Mouse (Mus musculus) C2C12 (cell line): ENCODE results near the gene Eef1akmt2. TPM values are rescaled to one million over a fixed set of nuclear protein-coding genes. Genes with fewer than 3 reads are reported as not detected.

Experiments
- H3K27me3 ChIP-seq: one replicate; pipeline ENCODE4 v1.6.1; 2011; ENCODE audit not compliant: control insufficient read depth, insufficient read depth, insufficient read length
- H3K36me3 ChIP-seq: one replicate; pipeline ENCODE4 v1.6.1; 2011; ENCODE audit not compliant: control insufficient read depth, insufficient read depth
- H3K4me3 ChIP-seq: one replicate; pipeline ENCODE4 v1.5.1; 2011; ENCODE audit warnings: mild to moderate bottlenecking, control low read depth; ENCODE audit not compliant: poor library complexity, insufficient read depth, severe bottlenecking
- H3K79me2 ChIP-seq: one replicate; pipeline ENCODE4 v1.6.1; 2011; ENCODE audit not compliant: control insufficient read depth, insufficient read depth
- H3K79me3 ChIP-seq: one replicate; pipeline ENCODE4 v1.6.1; 2011; ENCODE audit warnings: low read depth, control low read depth
- H3ac ChIP-seq: one replicate; pipeline ENCODE3; 2011; ENCODE audit warnings: low read depth; ENCODE audit not compliant: control insufficient read depth, insufficient read length
- CEBPB ChIP-seq: IDR thresholded peaks from one replicate; pipeline ENCODE4 v1.6.1; 2011; ENCODE audit warnings: low read depth, mild to moderate bottlenecking, control low read depth, moderate library complexity
- CTCF ChIP-seq: IDR thresholded peaks from one replicate; pipeline ENCODE4 v1.5.1; 2011; ENCODE audit not compliant: control insufficient read depth, insufficient read depth, insufficient read length
- FOSL1 ChIP-seq: IDR thresholded peaks from one replicate; pipeline ENCODE4 v1.8.0; 2011; ENCODE audit warnings: mild to moderate bottlenecking, low read length; ENCODE audit not compliant: poor library complexity, insufficient read depth, severe bottlenecking
- MAX ChIP-seq: IDR thresholded peaks from one replicate; pipeline ENCODE4 v1.6.1; 2011; ENCODE audit warnings: mild to moderate bottlenecking, control low read depth
- MYOD1 ChIP-seq: IDR thresholded peaks from one replicate; pipeline ENCODE4 v1.6.1; 2011; ENCODE audit warnings: low read depth; ENCODE audit not compliant: control insufficient read depth, insufficient read length
- MYOG ChIP-seq: IDR thresholded peaks from one replicate; pipeline ENCODE4 v1.6.1; 2011; ENCODE audit not compliant: control insufficient read depth, insufficient read length; ENCODE audit errors: extremely low read depth
- USF1 ChIP-seq: IDR thresholded peaks from one replicate; pipeline ENCODE4 v1.6.1; 2011; ENCODE audit warnings: low read depth, mild to moderate bottlenecking, control low read depth, moderate library complexity
- polyA plus RNA-seq: library from polyadenylated mRNA; unstranded; fragments of >200 nt; fragmentation: generic; extraction: Trizol; gene quantifications from one replicate; pipeline ENCODE4 v1.2.1, GENCODE M21; 2012; ENCODE audit warnings: missing spikeins

Eef1akmt2 gene
- polyA plus RNA-seq, 1 experiment, result 17.1 TPM

DNA sequence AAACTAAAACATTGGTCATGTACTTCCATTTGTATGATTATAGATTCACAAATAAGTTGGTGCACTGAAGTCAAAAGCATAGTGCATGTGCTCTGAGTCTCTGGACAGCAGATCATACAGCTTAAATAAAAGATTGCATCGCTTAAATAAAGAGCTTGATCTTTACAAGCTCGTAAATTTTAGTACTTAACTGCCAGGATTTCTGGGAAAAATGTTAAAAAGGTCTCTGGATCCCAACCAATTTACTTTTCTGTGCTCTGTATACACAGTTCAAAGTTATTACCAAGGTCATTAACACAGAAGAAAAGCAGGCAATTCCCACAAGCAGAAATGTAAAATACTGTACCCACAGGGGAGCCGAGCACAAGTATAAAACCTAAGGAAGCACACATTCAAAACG is 21.5 kb downstream of the Eef1akmt2 start:
- Histone ChIP-seq H3ac (no peak overlapping the region), H3K36me3 (peaks cover 6% of the 10 kb centered on the region), H3K79me2 (no peaks in the 10 kb centered on the region)

DNA sequence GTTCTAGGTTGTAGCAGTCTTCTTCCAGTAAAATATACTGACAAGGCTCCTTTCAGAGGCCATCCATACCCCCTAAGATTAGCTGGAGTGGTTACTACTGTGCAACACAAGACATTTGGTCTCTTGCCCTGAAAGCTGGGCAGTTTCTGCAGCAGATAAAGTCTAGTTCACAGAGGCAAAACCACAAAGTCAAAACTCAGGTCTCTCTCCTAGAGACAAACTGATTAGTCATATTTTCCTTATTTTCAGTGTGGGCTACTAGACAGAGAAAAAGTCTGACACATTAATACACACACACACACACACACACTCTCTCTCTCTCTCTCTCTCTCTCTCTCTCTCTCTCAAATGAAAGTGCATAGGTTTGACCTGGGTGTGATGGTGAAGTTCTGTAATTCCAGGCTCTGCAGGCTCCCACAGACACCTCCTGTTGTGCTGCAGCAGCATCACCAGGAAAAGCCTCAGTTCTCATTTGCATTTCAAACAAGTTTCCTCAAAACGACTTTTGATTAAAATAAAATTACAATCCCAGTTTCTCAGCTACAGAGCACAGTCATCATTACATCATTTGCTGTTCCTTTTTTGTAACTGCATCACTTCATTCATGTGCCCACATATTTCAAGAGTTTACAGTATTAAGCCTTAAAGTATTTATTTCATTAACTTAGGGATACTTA is 28.0 kb downstream of the Eef1akmt2 start:
- H3ac ChIP-seq, result no peak overlapping the region
- H3K4me3 ChIP-seq, result no peak overlapping the region
- H3K36me3 ChIP-seq, result peaks cover 6% of the 10 kb centered on the region
- TF ChIP-seq CEBPB (no peak), CTCF (no peak), MYOG (no peak), MAX (no peak), USF1 (no peak), MYOD1 (no peak), FOSL1 (no peak)
- H3K79me3 ChIP-seq, result no peaks in the 10 kb centered on the region
- no peaks in the 10 kb centered on the region for H3K79me2 ChIP-seq
- no peaks in the 10 kb centered on the region for H3K27me3 ChIP-seq

More for the DNA sequence above, 21.5 kb downstream of the Eef1akmt2 start:
- no peaks in the 10 kb centered on the region for H3K79me3 ChIP-seq
- no peak for TF ChIP-seq MAX
- no peak for TF ChIP-seq USF1
- TF ChIP-seq MYOG, result no peak
- no peak for TF ChIP-seq CEBPB
- H3K27me3 ChIP-seq, result no peaks in the 10 kb centered on the region
- H3K4me3 ChIP-seq, result no peak overlapping the region

DNA sequence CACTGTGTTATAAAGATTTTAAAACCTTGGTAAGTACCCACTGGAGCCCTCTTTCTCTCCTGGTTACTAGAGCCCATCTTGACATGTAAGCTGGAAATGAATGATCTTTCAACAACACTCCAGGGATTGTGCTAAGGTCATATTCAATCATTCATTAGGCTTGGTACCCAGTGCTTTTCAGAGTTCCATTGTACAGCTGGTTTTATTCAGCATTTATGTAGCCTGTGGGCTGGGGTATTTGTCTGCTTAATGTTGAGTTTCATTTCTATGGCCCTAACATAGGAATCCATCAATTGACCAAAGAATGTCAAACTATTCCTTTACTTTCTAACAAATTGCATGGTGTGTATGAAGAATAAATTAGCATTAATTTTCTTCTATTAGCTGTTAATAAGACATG is 28.6 kb downstream of the Eef1akmt2 start:
- no peaks in the 10 kb centered on the region for H3K27me3 ChIP-seq
- TF ChIP-seq FOSL1 (no peak), CEBPB (no peak), MYOG (no peak), USF1 (no peak), MAX (no peak), CTCF (no peak), MYOD1 (no peak)

DNA sequence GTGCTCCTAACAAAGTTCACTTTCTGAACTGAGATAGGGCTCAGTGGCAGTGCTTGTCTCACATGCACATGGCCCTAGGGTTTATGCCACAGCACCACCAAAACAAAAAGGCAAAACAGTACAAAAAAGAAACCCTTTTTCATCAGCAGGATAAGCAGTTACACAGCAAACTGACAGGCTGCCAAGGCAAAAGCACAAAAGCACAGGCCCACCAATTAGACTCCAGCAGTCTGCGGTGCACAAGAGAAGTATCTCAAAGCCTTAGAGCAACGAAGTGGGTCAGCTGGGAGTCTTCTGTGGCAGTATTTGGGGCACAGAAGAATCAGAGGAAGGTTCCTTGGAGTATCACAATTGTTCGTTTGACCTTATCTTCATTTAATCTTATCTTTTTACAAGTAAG is 31.8 kb downstream of the Eef1akmt2 start:
- Histone ChIP-seq H3K79me2 (no peaks in the 10 kb centered on the region), H3K36me3 (no peaks in the 10 kb centered on the region), H3K79me3 (no peaks in the 10 kb centered on the region), H3ac (no peak overlapping the region), H3K4me3 (no peak overlapping the region), H3K27me3 (no peaks in the 10 kb centered on the region)
- TF ChIP-seq CTCF (no peak), MAX (no peak)

More for the DNA sequence above, 28.6 kb downstream of the Eef1akmt2 start:
- H3K79me3 ChIP-seq, result no peaks in the 10 kb centered on the region
- H3K36me3 ChIP-seq, result peaks cover 6% of the 10 kb centered on the region
- H3ac ChIP-seq, result no peak overlapping the region
- H3K4me3 ChIP-seq, result no peak overlapping the region
- no peaks in the 10 kb centered on the region for H3K79me2 ChIP-seq

DNA sequence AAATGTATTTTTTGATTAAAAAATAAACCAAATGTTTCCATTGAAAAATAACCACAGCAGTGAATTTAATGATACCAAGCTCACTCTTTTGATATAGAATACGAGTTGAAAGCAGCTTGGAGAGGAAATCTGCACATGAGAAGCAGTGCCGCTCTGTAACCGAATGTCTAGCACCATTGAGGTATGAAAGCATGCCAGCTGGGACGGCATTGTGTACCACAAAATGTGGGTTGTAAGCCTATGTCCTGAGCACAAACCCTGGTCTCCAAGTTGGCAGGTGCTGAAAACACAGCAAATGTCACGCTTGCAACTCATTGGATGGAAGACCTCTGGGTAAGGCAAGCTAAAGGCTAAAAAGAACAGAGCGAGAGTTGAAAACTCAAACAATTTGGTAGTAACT is 35.4 kb downstream of the Eef1akmt2 start:
- H3K79me2 ChIP-seq, result no peaks in the 10 kb centered on the region
- H3K4me3 ChIP-seq, result no peak overlapping the region
- no peaks in the 10 kb centered on the region for H3K79me3 ChIP-seq
- no peaks in the 10 kb centered on the region for H3K36me3 ChIP-seq
- H3ac ChIP-seq, result no peak overlapping the region
- TF ChIP-seq CTCF (no peak), MAX (no peak), MYOD1 (no peak), MYOG (no peak), FOSL1 (no peak), CEBPB (no peak), USF1 (no peak)
- no peaks in the 10 kb centered on the region for H3K27me3 ChIP-seq

DNA sequence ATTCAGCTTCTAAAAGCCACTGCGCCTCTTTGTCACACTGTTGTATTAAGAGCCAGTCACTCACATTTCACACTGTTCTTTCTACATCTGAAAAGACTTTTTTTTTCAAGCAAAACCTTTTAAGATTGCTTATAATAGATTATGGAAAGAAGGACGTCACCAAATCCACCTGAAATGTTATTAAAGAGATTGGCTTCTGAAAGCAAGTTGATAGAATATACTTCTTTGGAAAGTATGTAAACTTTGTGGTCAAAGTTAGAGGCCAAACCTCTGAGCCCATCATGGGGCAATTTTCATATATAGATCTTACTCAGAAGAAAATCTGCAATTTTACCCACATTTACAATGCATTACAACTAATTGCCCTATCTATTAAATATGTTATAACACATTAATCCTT is 35.9 kb downstream of the Eef1akmt2 start:
- no peaks in the 10 kb centered on the region for H3K27me3 ChIP-seq
- no peak overlapping the region for H3ac ChIP-seq
- no peak for TF ChIP-seq MYOG
- TF ChIP-seq CEBPB, result no peak
- no peak for TF ChIP-seq MYOD1
- no peak for TF ChIP-seq CTCF
- no peak for TF ChIP-seq FOSL1
- TF ChIP-seq MAX, result no peak
- TF ChIP-seq USF1, result no peak
- no peaks in the 10 kb centered on the region for H3K36me3 ChIP-seq
- H3K4me3 ChIP-seq, result no peak overlapping the region
- no peaks in the 10 kb centered on the region for H3K79me2 ChIP-seq
- H3K79me3 ChIP-seq, result no peaks in the 10 kb centered on the region
